In the genomic region with DNA sequence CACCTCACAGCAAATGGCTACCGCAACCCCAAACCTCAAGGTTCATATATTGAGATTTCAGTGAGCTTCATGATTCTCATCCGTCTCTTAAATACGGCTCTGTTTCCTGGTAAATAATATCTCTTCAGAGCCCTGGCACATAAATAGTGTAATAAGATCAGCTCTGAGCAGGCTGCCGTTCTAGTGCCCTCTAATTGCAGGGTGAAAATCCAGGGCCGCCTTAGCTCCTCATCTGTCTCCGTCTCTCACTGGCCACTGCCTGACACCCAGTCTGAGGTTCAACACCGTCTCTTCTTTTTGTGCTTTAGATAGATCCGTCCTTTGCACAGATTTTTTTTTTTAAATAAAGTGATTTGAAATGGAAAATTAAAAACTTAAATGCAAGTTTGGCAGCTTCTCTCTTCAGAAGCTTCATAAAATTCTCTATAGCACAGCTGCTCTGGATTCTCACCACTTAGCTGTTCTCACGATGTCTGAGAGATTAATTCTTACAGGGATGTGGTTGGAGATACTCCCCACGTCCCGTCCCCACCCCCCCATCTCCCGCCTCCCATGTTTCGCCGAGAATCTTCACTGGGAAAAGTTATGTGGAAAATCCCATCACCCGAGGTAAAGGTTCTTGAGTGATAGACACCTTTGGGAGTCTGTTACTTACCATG, we compare ENCODE assay signal across 11 mouse cellular contexts.
DNase-seq lines count a peak whose midpoint lies in the region; ATAC-seq and TF ChIP-seq lines count a peak whose summit lies in the region.
"Had no signal": no experiment of that assay in that cellular context is flagged by ENCODE, and none has a peak within 500 bp of the region (broad histone marks: within the 10 kb centered on the region; RNA-seq: fewer than 3 reads in every experiment).

No protein-coding gene starts in this region.

- no peak for TF ChIP-seq CTCF in kidney, postnatal 0 days (IDR thresholded peaks at IDR 0.05; ENCODE audit: low read depth)

- intact Hi-C loops in gastrocnemius, postnatal 14 days (cut with DNase I; ENCODE audit: low total_unique reads) = no loop called here
- intact Hi-C loops in left cerebral cortex, postnatal 36 days (cut with DNase I) = loop anchor here (5.0 kb wide), 3 partner anchors 36 to 114 kb away; a partner anchor contains a TSS

- peak overlapping the region; percentile 79 for H3K27ac ChIP-seq in kidney, postnatal 0 days
- H3K27ac ChIP-seq in intestine, embryonic 16.5 days (ENCODE audit: low read length) = peak overlapping the region; percentile 81

- WGBS in kidney, postnatal 0 days = 38% methylated on average over 15 of the region's 15 CpGs
- whole genome bisulfite sequencing in intestine, embryonic 16.5 days = 44% methylated on average over 15 of the region's 15 CpGs

- no peaks in the 10 kb centered on the region for H3K9me3 ChIP-seq in kidney, postnatal 0 days (replicated peaks; ENCODE audit: low read length)
- H3K9me3 ChIP-seq in intestine, embryonic 16.5 days (ENCODE audit: control insufficient read depth, low read length) = no peaks in the 10 kb centered on the region

- H3K27me3 ChIP-seq in kidney, postnatal 0 days (ENCODE audit: insufficient read depth, low read length) = no peaks in the 10 kb centered on the region
- H3K27me3 ChIP-seq in intestine, embryonic 16.5 days (replicated peaks; ENCODE audit: control insufficient read depth, insufficient read depth, low read length) = no peaks in the 10 kb centered on the region

- H3K9ac ChIP-seq in kidney, postnatal 0 days (ENCODE audit: low read depth, low read length) = no peak overlapping the region
- peak overlapping the region; percentile 30; the same call in 1 of the 2 replicates for H3K9ac ChIP-seq in intestine, embryonic 16.5 days (ENCODE audit: low read depth, low read length)

- no peak overlapping the region for H3K4me3 ChIP-seq in kidney, postnatal 0 days (replicated peaks; ENCODE audit: low read depth, low read length)
- H3K4me3 ChIP-seq in intestine, embryonic 16.5 days (ENCODE audit: low read length) = no peak overlapping the region

- H3K36me3 ChIP-seq in kidney, postnatal 0 days (ENCODE audit: insufficient read depth, low read length) = no peaks in the 10 kb centered on the region
- H3K36me3 ChIP-seq in intestine, embryonic 16.5 days (ENCODE audit: control insufficient read depth, insufficient read depth, low read length) = no peaks in the 10 kb centered on the region

- H3K4me1 ChIP-seq in kidney, postnatal 0 days (replicated peaks; ENCODE audit: insufficient read depth, low read length) = peaks cover 14% of the 10 kb centered on the region
- peaks cover 40% of the 10 kb centered on the region for H3K4me1 ChIP-seq in intestine, embryonic 16.5 days (ENCODE audit: control insufficient read depth, insufficient read depth, low read length)

- ATAC-seq in kidney, postnatal 0 days (replicated peaks; ENCODE audit: low FRiP score, low read depth) = no peak
- ATAC-seq in intestine, embryonic 16.5 days = no peak

- DNase-seq in gastrocnemius, postnatal 14 days = peak; percentile 32
- DNase-seq in gastrocnemius, postnatal 25 days = no peak
- DNase-seq in kidney, postnatal 0 days (ENCODE audit: low spot score) = peak; percentile 50
- no peak for DNase-seq in kidney, postnatal 36 days
- peak; percentile 61 for DNase-seq in brain, adult 2 months (ENCODE audit: low read depth, low spot score)
- no peak for DNase-seq in adrenal gland, postnatal 25 days
- DNase-seq in left cerebral cortex, postnatal 36 days (ENCODE audit: low spot score in 2 of 2) = no peak
- DNase-seq: cerebellum, adult 18-20 months; midbrain, embryonic 14.5 days; thymus, postnatal 36 days had no signal

- H3K4me2 ChIP-seq in kidney, postnatal 0 days (ENCODE audit: low read length) = peak overlapping the region; percentile 29
- peak overlapping the region; percentile 16 for H3K4me2 ChIP-seq in intestine, embryonic 16.5 days (ENCODE audit: low read depth, low read length)

Comparison
In these comparisons a context has a peak if more than half of its experiments do, and no peak if none do; other contexts are left out.
1. DNase-seq: peak in gastrocnemius, postnatal 14 days (single experiment), kidney, postnatal 0 days (single experiment) and brain, adult 2 months (single experiment); none in gastrocnemius, postnatal 25 days (single experiment), kidney, postnatal 36 days (0 of 2), adrenal gland, postnatal 25 days (single experiment) and left cerebral cortex, postnatal 36 days (0 of 2).